Mouse (Mus musculus): ENCODE data around the gene Kcnh1.

DNA sequence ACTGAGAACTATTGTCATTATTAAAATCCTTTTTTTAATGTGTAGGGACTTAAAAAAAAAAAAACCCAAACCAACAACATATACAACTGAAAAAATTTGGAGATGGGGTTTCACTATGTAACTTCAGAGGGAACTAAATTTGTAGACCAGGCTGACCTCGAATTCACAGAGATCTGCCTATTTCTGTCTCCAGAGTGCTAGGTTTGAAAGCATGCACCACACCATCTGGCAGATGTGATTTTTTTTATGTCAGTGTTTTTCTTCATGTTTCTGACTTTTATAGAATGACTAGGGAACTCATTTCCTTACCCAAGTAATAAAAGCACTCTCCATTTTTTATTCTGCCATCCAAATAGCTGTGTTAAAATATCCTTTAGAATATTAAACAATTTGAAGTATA is 42.1 kb downstream of the Kcnh1 start:
- TF ChIP-seq GATA1 (IDR thresholded peaks at IDR 0.05; ENCODE audit: borderline replicate concordance, low read length) (no peak), TAL1 (conservative IDR thresholded peaks at IDR 0.05; ENCODE audit: low read depth, low read length) (no peak), CTCF (IDR thresholded peaks at IDR 0.05; ENCODE audit: low read depth, low read length) (no peak)

Measured in G1E (cell line).